Mouse (Mus musculus) embryonic facial prominence, embryonic 13.5 days (tissue): ENCODE measurements at regions not wholly inside any gene's neighbourhood (a gene's known extent, or its start where the extent isn't known, plus 50 kb on each side); places are given as distances from the start of the nearest gene placed in this dataset.

ENCODE experiments used
- ATAC-seq: fragments of 200-750 bp; cut with Nextera tagmentation; 2 replicates; pipeline ENCODE4 v1.8.0; 2017; ENCODE audit warnings: low read depth; ENCODE audit not compliant: insufficient number of reproducible peaks, insufficient read depth, low FRiP score, low TSS enrichment
- H3K27ac ChIP-seq: fragments of 300-500 bp; sonication (generic); 2 replicates; pipeline ENCODE4 v1.5.1; 2015; ENCODE audit warnings: moderate library complexity, mild to moderate bottlenecking, inconsistent platforms
- H3K27me3 ChIP-seq: fragments of 300-500 bp; sonication (generic); 2 replicates; pipeline ENCODE4 v1.6.1; 2015; ENCODE audit warnings: mild to moderate bottlenecking, inconsistent platforms
- H3K36me3 ChIP-seq: fragments of 300-500 bp; sonication (generic); 2 replicates; pipeline ENCODE4 v1.6.1; 2015; ENCODE audit warnings: mild to moderate bottlenecking, inconsistent platforms
- H3K4me1 ChIP-seq: fragments of 300-500 bp; sonication (generic); 2 replicates; pipeline ENCODE4 v1.6.1; 2015; ENCODE audit warnings: inconsistent platforms
- H3K4me2 ChIP-seq: fragments of 300-500 bp; sonication (generic); 2 replicates; pipeline ENCODE4 v1.6.1; 2015; ENCODE audit warnings: moderate library complexity, mild to moderate bottlenecking, inconsistent platforms
- H3K4me3 ChIP-seq: fragments of 300-500 bp; sonication (generic); 2 replicates; pipeline ENCODE4 v1.5.1; 2015; ENCODE audit warnings: mild to moderate bottlenecking, inconsistent platforms
- H3K9ac ChIP-seq: fragments of 300-500 bp; sonication (generic); 2 replicates; pipeline ENCODE4 v1.6.1; 2015; ENCODE audit warnings: mild to moderate bottlenecking, inconsistent platforms
- H3K9me3 ChIP-seq: fragments of 300-500 bp; sonication (generic); 2 replicates; pipeline ENCODE4 v1.6.1; 2016; ENCODE audit warnings: inconsistent platforms
- WGBS: fragments of 180-500 bp; shearing (Covaris S2); methylation state at CpG from one replicate; pipeline ENCODE4 v1.1.7; 2015; ENCODE audit warnings: mixed read lengths; 5-methylcytosine and 5-hydroxymethylcytosine counted together

GRCm38 (mm10) chr2:128377176-128377575 lies 213.8 kb upstream of the Spdye4c start:
- Histone ChIP-seq H3K27me3 (no peaks in the 10 kb centered on the region; the same call in 1 of the 2 replicates), H3K27ac (no peak overlapping the region), H3K9ac (no peak overlapping the region), H3K9me3 (no peaks in the 10 kb centered on the region), H3K4me3 (no peak overlapping the region), H3K4me1 (peaks cover 14% of the 10 kb centered on the region), H3K36me3 (no peaks in the 10 kb centered on the region), H3K4me2 (no peak overlapping the region)
- no peak for ATAC-seq
- 58% methylated on average over 6 of the region's 6 CpGs for WGBS

DNA sequence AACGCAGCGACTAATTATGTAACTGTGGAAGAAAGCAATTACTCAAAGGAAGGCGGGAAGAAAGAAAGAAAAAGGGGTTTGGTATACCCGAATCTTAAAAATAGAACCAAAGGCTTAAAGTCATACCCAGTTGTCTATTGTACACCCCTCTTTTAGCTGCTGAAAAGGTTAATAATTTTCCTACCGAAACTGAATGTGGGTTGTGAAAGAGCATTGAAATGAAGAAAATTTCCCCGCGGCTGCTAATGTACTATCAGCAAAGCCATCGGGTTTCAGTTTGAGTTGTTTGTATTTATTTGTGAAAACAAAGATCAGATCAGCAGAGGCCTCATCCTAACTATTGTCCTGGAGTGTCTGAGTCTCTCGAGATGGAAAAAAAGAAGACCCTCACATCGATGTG lies 213.3 kb upstream of the Spdye4c start:
- H3K36me3 ChIP-seq = no peaks in the 10 kb centered on the region
- no peak overlapping the region for H3K4me2 ChIP-seq
- H3K9me3 ChIP-seq = no peaks in the 10 kb centered on the region
- H3K27ac ChIP-seq = no peak overlapping the region
- H3K27me3 ChIP-seq = no peaks in the 10 kb centered on the region; the same call in 1 of the 2 replicates
- ATAC-seq = no peak
- peaks cover 14% of the 10 kb centered on the region for H3K4me1 ChIP-seq
- H3K9ac ChIP-seq = no peak overlapping the region
- WGBS = 51% methylated on average over 10 of the region's 10 CpGs
- no peak overlapping the region for H3K4me3 ChIP-seq

DNA sequence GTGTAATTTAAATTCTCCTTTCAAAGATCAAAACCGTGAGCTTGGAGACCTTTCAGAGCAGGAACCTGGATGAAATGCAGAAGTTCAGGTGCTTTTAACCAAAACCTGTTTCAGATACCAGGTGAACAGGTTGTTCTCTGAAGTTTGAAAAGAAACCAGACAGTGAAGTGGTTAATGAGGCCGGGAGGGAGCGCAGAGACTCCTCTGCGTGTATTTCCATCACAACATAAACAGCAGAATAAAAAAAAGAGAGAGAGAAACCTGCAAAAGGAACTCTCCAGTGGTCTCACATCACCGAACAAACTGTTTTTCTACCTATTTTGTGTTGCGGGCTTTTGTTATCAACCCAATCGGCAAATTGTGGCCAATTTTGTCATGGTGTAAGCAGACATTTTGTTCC lies 212.6 kb upstream of the Spdye4c start:
- Histone ChIP-seq H3K4me2 (no peak overlapping the region), H3K4me1 (peaks cover 9% of the 10 kb centered on the region), H3K4me3 (no peak overlapping the region), H3K27me3 (no peaks in the 10 kb centered on the region; the same call in 1 of the 2 replicates), H3K27ac (no peak overlapping the region), H3K36me3 (no peaks in the 10 kb centered on the region), H3K9me3 (no peaks in the 10 kb centered on the region), H3K9ac (no peak overlapping the region)
- ATAC-seq = no peak
- WGBS = 71% methylated on average over 7 of the region's 7 CpGs

GRCm38 (mm10) chr2:128379151-128379550 lies 211.9 kb upstream of the Spdye4c start:
- Histone ChIP-seq H3K4me1 (peaks cover 10% of the 10 kb centered on the region), H3K36me3 (no peaks in the 10 kb centered on the region), H3K9ac (no peak overlapping the region), H3K4me2 (no peak overlapping the region), H3K9me3 (no peaks in the 10 kb centered on the region), H3K27ac (no peak overlapping the region), H3K4me3 (no peak overlapping the region), H3K27me3 (no peaks in the 10 kb centered on the region)
- no peak for ATAC-seq
- WGBS = 80% methylated on average over 8 of the region's 8 CpGs

DNA sequence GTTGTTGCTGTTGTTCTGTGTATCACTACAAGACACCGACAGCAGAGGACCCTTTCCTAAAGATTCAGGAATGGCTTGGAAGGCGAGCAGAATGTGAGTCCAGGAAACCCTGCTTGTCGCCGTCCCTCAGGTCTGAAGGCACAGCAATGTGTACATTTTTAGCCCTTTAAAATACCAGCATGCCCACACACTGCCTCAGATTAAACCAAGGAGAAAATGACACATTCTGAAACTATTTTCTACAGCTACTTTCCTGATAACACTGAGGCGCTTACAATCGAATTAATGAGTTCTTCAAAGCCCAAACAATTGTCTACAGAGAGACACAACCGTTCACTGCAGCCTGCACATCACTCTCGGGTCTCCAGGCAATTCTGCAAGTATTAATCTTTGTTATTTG lies 211.5 kb upstream of the Spdye4c start:
- H3K9ac ChIP-seq = no peak overlapping the region
- H3K4me3 ChIP-seq = no peak overlapping the region
- H3K4me2 ChIP-seq = no peak overlapping the region
- no peaks in the 10 kb centered on the region for H3K9me3 ChIP-seq
- no peaks in the 10 kb centered on the region for H3K27me3 ChIP-seq
- H3K4me1 ChIP-seq = peaks cover 14% of the 10 kb centered on the region
- ATAC-seq = no peak
- 55% methylated on average over 8 of the region's 8 CpGs for WGBS
- no peak overlapping the region for H3K27ac ChIP-seq
- no peaks in the 10 kb centered on the region for H3K36me3 ChIP-seq

GRCm38 (mm10) chr2:128380581-128380980 lies 210.4 kb upstream of the Spdye4c start:
- H3K27me3 ChIP-seq = no peaks in the 10 kb centered on the region
- no peak overlapping the region for H3K27ac ChIP-seq
- WGBS = 45% methylated on average over 7 of the region's 7 CpGs
- H3K4me1 ChIP-seq = peaks cover 17% of the 10 kb centered on the region
- H3K4me3 ChIP-seq = no peak overlapping the region
- no peaks in the 10 kb centered on the region for H3K36me3 ChIP-seq
- no peak overlapping the region for H3K9ac ChIP-seq
- H3K4me2 ChIP-seq = no peak overlapping the region
- ATAC-seq = no peak
- no peaks in the 10 kb centered on the region for H3K9me3 ChIP-seq

DNA sequence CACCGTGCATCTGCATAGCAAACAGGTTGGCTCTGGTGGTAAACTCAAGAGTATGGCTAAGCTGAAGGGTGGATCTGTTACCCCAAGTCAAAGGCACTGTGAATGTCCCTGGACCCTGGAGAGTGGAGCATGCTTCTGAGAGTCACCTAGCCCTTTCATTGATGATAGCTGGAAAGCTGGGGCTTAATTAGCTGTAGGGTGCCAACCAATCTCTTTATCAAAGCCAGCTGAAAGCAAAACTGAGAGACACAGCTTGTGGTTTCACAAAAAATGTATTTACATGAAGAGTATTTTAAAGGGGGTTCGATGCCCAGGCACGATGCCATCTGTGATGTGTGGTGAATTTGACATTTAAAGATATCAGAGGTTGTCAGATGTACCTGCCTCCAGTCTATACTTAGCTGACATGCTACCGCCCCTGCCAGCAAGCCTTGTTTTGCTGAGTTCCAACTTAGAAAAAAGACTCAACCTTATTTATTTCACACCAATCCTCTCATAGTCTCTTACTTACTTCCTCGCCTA lies 209.3 kb upstream of the Spdye4c start:
- H3K36me3 ChIP-seq = no peaks in the 10 kb centered on the region
- H3K27me3 ChIP-seq = no peaks in the 10 kb centered on the region
- no peak overlapping the region for H3K4me2 ChIP-seq
- H3K9me3 ChIP-seq = no peaks in the 10 kb centered on the region
- no peak overlapping the region for H3K4me3 ChIP-seq
- 73% methylated on average over 5 of the region's 5 CpGs for WGBS
- peaks cover 19% of the 10 kb centered on the region for H3K4me1 ChIP-seq
- no peak overlapping the region for H3K9ac ChIP-seq
- ATAC-seq = no peak
- no peak overlapping the region for H3K27ac ChIP-seq

DNA sequence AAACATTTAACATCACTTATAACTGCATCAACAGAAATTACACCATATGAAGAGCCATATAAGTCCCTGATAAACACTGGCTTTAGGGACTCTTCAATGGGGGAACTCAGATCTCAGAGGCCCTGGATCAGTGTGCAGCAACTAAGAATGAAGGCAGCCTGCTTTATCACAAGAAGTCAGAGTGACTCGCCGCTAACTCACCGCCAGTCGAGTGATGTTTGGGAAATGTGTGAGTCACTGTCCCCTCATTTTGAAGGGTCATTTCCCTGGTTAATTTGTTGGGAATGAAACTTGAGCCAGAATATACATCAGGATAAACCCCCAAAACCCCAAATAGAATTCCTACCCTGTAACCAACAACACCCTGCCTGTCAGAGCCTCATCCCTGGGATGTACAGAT lies 208.5 kb upstream of the Spdye4c start:
- no peak overlapping the region for H3K4me2 ChIP-seq
- 79% methylated on average over 4 of the region's 4 CpGs for WGBS
- H3K27me3 ChIP-seq = no peaks in the 10 kb centered on the region
- H3K4me1 ChIP-seq = peaks cover 14% of the 10 kb centered on the region; the same call in 1 of the 2 replicates
- no peak overlapping the region for H3K27ac ChIP-seq
- ATAC-seq = no peak
- H3K36me3 ChIP-seq = no peaks in the 10 kb centered on the region
- H3K4me3 ChIP-seq = no peak overlapping the region
- no peak overlapping the region for H3K9ac ChIP-seq
- no peaks in the 10 kb centered on the region for H3K9me3 ChIP-seq

- no peak for ATAC-seq
- no peaks in the 10 kb centered on the region for H3K9me3 ChIP-seq
- no peak overlapping the region for H3K4me2 ChIP-seq
- peaks cover 6% of the 10 kb centered on the region; the same call in 1 of the 2 replicates for H3K27me3 ChIP-seq
- no peak overlapping the region for H3K27ac ChIP-seq
- no peak overlapping the region for H3K9ac ChIP-seq
- H3K4me3 ChIP-seq = no peak overlapping the region
- H3K4me1 ChIP-seq = peaks cover 23% of the 10 kb centered on the region
- WGBS = 66% methylated on average over 10 of the region's 10 CpGs
- no peaks in the 10 kb centered on the region for H3K36me3 ChIP-seq
These were observed 206.4 kb upstream of the Spdye4c start for GRCm38 (mm10) chr2:128384612-128385011.

- no peak overlapping the region for H3K4me2 ChIP-seq
- ATAC-seq = no peak
These were observed 204.0 kb upstream of the Spdye4c start for GRCm38 (mm10) chr2:128386846-128387621.

DNA sequence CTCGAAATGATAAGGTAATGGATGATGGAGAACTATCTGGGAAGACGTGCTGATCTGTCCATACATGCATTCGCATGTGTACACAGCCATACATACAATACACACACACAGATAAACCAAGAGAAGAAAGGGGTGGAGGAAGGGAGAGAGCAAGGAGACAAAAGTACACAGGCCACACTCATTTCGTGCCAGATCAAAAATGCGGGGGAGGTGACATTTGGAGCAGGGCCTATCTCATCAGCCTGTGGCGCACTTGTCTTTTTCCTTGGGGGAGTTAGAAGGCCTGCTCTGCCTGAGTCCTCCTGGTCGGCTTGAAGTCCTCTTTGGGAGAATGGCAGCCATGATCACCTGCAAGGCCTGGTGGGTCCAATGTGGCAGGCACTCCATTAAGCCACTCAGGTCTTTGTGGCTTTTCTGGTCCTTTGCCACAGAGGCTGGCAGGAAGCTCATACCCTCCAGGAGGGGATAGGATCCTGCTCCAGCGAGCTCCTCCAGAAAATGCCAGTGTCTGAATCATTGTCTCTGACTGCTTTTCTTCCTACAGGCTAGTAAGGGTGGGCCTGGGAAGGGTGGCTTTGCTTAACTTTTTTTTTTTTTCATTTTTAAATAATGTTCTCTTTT lies 203.0 kb upstream of the Spdye4c start:
- H3K36me3 ChIP-seq = no peaks in the 10 kb centered on the region
- H3K4me1 ChIP-seq = peaks cover 30% of the 10 kb centered on the region
- H3K4me2 ChIP-seq = no peak overlapping the region
- H3K9ac ChIP-seq = no peak overlapping the region
- no peak for ATAC-seq
- WGBS = 85% methylated on average over 8 of the region's 8 CpGs
- H3K27me3 ChIP-seq = peaks cover 19% of the 10 kb centered on the region
- H3K4me3 ChIP-seq = no peak overlapping the region
- no peak overlapping the region for H3K27ac ChIP-seq
- no peaks in the 10 kb centered on the region for H3K9me3 ChIP-seq

More at GRCm38 (mm10) chr2:128386846-128387621, 204.0 kb upstream of the Spdye4c start:
- Histone ChIP-seq H3K4me1 (peaks cover 24% of the 10 kb centered on the region), H3K27ac (no peak overlapping the region), H3K36me3 (no peaks in the 10 kb centered on the region), H3K4me3 (no peak overlapping the region), H3K27me3 (peaks cover 10% of the 10 kb centered on the region), H3K9me3 (no peaks in the 10 kb centered on the region), H3K9ac (no peak overlapping the region)
- 53% methylated on average over 4 of the region's 4 CpGs for WGBS
